Mouse (Mus musculus) neural tube, embryonic 14.5 days (tissue): ENCODE data around the gene Wdr73. TPM values are rescaled to one million over a fixed set of nuclear protein-coding genes. Genes with fewer than 3 reads are reported as not detected.

Source experiments
- ATAC-seq: fragments of 200-750 bp; cut with Nextera tagmentation; 2 replicates; pipeline ENCODE4 v1.8.0; 2017; ENCODE audit warnings: low read depth, mild to moderate bottlenecking, moderate TSS enrichment, moderate library complexity
- H3K27ac ChIP-seq: fragments of 300-500 bp; sonication (generic); 2 replicates; pipeline ENCODE4 v1.5.1; 2014; ENCODE audit warnings: low read depth, mild to moderate bottlenecking, control low read depth, low read length, moderate library complexity, mixed read lengths
- H3K27me3 ChIP-seq: fragments of 300-500 bp; sonication (generic); 2 replicates; pipeline ENCODE4 v1.6.1; 2014; ENCODE audit warnings: low read length; ENCODE audit not compliant: control insufficient read depth, insufficient read depth
- H3K36me3 ChIP-seq: fragments of 300-500 bp; sonication (generic); 2 replicates; pipeline ENCODE4 v1.6.1; 2014; ENCODE audit warnings: low read length, mixed read lengths; ENCODE audit not compliant: control insufficient read depth, insufficient read depth
- H3K4me1 ChIP-seq: fragments of 300-500 bp; sonication (generic); 2 replicates; pipeline ENCODE4 v1.6.1; 2014; ENCODE audit warnings: low read length; ENCODE audit not compliant: control insufficient read depth, insufficient read depth
- H3K4me2 ChIP-seq: fragments of 300-500 bp; sonication (generic); 2 replicates; pipeline ENCODE4 v1.6.1; 2014; ENCODE audit warnings: mild to moderate bottlenecking, low read depth, low read length, control low read depth
- H3K4me3 ChIP-seq: fragments of 300-500 bp; sonication (generic); 2 replicates; pipeline ENCODE4 v1.5.1; 2014; ENCODE audit warnings: low read depth, low read length, control low read depth, mixed read lengths
- H3K9ac ChIP-seq: fragments of 300-500 bp; sonication (generic); replicated peaks from 2 replicates; pipeline ENCODE4 v1.6.1; 2014; ENCODE audit warnings: low read depth, mild to moderate bottlenecking, control low read depth, low read length, mixed read lengths
- H3K9me3 ChIP-seq: fragments of 300-500 bp; sonication (generic); 2 replicates; pipeline ENCODE4 v1.6.1; 2016; ENCODE audit warnings: low read length; ENCODE audit not compliant: control insufficient read depth
- WGBS: fragments of 180-500 bp; shearing (Covaris S2); extraction: QIAGEN DNeasy Blood & Tissue Kit; methylation state at CpG from one replicate; pipeline ENCODE4 v1.1.7; 2014; 5-methylcytosine and 5-hydroxymethylcytosine counted together
- polyA plus RNA-seq: library from polyadenylated mRNA; unstranded; fragments of >200 nt; fragmentation: Nextera tagmentation; extraction: Ambion mirVana; gene quantifications from 2 replicates; pipeline ENCODE4 v1.2.1, GENCODE M21; 2014

Wdr73 gene
- polyA plus RNA-seq, 1 experiment from 2014 or later = 32.1 TPM

- no peak for ATAC-seq
- Histone ChIP-seq H3K27me3 (no peaks in the 10 kb centered on the region), H3K9ac (no peak overlapping the region), H3K4me3 (no peak overlapping the region), H3K36me3 (peaks cover 44% of the 10 kb centered on the region), H3K4me1 (peaks cover 27% of the 10 kb centered on the region), H3K27ac (no peak overlapping the region), H3K9me3 (no peaks in the 10 kb centered on the region), H3K4me2 (no peak overlapping the region)
- 90% methylated on average over 7 of the region's 7 CpGs for WGBS
These were observed 35.5 kb downstream of the Wdr73 start for GRCm38 (mm10) chr7:80865521-80865920.

- Histone ChIP-seq H3K4me1 (peaks cover 27% of the 10 kb centered on the region), H3K4me2 (no peak overlapping the region), H3K9me3 (no peaks in the 10 kb centered on the region), H3K27ac (no peak overlapping the region), H3K36me3 (peaks cover 41% of the 10 kb centered on the region), H3K9ac (no peak overlapping the region), H3K4me3 (no peak overlapping the region), H3K27me3 (no peaks in the 10 kb centered on the region)
- WGBS = 70% methylated on average over 8 of the region's 8 CpGs
- ATAC-seq = no peak
These were observed 36.2 kb downstream of the Wdr73 start for GRCm38 (mm10) chr7:80864831-80865230.

DNA sequence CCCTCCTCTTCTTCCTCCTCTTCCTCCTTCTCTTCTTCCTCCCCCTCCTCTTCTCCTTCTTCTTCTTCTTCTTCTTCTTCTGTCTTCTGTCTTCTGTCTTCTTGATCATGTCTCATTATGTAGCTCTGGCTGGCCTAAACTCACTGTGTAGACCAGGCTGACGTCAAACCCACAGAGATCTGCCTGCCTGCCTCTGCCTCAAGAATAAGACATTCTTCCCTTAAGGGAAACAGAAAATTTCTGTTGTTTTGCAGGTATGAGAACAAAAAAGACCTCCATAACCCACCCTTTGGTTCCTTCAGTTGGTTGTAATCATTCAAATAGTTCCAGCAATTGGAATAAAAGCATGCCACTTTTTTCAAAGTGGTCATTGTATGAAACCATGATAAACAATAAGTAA, 36.9 kb downstream of the Wdr73 start:
- H3K9ac ChIP-seq = no peak overlapping the region
- H3K4me3 ChIP-seq = no peak overlapping the region
- no peak overlapping the region for H3K4me2 ChIP-seq
- ATAC-seq = no peak
- no peaks in the 10 kb centered on the region for H3K27me3 ChIP-seq
- peaks cover 27% of the 10 kb centered on the region for H3K4me1 ChIP-seq
- H3K36me3 ChIP-seq = peaks cover 37% of the 10 kb centered on the region; the same call in 1 of the 2 replicates
- 89% methylated on average over 1 of the region's 1 CpGs for WGBS
- H3K9me3 ChIP-seq = no peaks in the 10 kb centered on the region
- H3K27ac ChIP-seq = no peak overlapping the region

DNA sequence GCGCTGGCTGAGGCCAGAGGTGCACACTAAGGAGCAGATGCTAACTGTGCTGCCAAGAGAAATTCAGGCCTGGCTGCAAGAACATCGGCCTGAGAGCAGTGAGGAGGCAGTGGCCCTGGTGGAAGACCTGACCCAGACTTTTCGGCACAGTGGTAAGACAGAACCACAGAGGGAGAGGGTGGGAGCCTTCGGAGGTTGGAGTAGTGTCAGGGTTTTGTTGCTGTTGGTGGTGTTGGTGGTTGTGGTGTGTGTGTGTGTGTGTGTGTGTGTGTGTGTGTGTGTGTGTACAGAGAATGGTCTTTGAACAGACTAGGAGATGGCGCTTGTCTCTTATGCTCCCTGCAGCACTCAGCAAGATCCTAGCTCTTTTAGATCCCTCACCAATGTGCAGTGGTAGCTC, 37.5 kb downstream of the Wdr73 start:
- 0 out of 2 replicates have a peak overlapping the region, but pooled peaks have one; percentile 21 for H3K9ac ChIP-seq
- no peak overlapping the region for H3K27ac ChIP-seq

GRCm38 (mm10) chr7:80862475-80862874, 38.6 kb downstream of the Wdr73 start:
- peak overlapping the region; percentile 78 for H3K4me2 ChIP-seq
- H3K4me3 ChIP-seq = peak overlapping the region; percentile 72; the same call in 1 of the 2 replicates
- WGBS = 80% methylated on average over 2 of the region's 2 CpGs
- no peak overlapping the region for H3K27ac ChIP-seq
- no peak for ATAC-seq
- H3K9ac ChIP-seq = no peak overlapping the region
- H3K9me3 ChIP-seq = no peaks in the 10 kb centered on the region
- H3K36me3 ChIP-seq = peaks cover 25% of the 10 kb centered on the region; the same call in 1 of the 2 replicates
- H3K27me3 ChIP-seq = no peaks in the 10 kb centered on the region
- H3K4me1 ChIP-seq = peaks cover 27% of the 10 kb centered on the region

More for the DNA sequence above, 37.5 kb downstream of the Wdr73 start:
- WGBS = 89% methylated on average over 5 of the region's 5 CpGs
- H3K4me3 ChIP-seq = 0 out of 2 replicates have a peak overlapping the region, but pooled peaks have one; percentile 5
- H3K4me1 ChIP-seq = peaks cover 27% of the 10 kb centered on the region
- H3K27me3 ChIP-seq = no peaks in the 10 kb centered on the region
- H3K9me3 ChIP-seq = no peaks in the 10 kb centered on the region
- peak overlapping the region; percentile 35; the same call in 1 of the 2 replicates for H3K4me2 ChIP-seq
- ATAC-seq = no peak
- H3K36me3 ChIP-seq = peaks cover 33% of the 10 kb centered on the region; the same call in 1 of the 2 replicates

DNA sequence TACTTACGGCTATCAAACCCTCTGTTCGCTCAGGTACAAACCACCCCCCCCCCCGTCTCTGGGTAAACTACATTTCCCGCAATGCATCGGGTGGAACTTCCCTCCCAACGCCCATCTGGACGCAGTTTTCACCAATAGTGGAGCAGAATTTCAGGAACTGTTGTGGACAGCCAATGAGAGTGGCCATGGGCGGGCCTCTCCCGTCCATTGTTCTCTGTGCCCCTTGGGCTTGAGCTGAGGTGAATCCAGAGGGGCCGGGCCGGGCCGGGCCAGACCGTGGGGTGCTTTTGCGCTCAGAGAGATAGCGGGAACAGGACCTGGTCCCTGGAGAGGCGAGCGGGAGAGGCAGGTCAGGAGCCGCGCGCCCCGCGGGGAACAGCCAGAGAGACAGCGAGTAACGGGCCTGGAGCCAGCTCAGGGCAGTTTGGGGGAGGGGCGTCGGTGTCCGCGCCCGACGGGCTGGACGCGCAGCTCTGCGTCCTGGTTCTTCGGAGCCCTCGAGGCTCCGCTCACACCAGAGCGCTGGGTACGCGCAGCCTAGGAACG, 40.3 kb downstream of the Wdr73 start, which contains the start of gene Zscan2:
TSS of gene Zscan2 (plus strand) at position 192 of the 546 bp plus-strand sequence.
- no peaks in the 10 kb centered on the region for H3K9me3 ChIP-seq
- H3K27ac ChIP-seq = peak within 1 kb of the TSS; percentile 89
- peak within 1 kb of the TSS; percentile 94 for H3K9ac ChIP-seq
- no peaks in the 10 kb centered on the region for H3K27me3 ChIP-seq
- ATAC-seq = peak; percentile 98
- under 1% methylated on average over 40 of the region's 40 CpGs for WGBS
- H3K4me1 ChIP-seq = peaks cover 27% of the 10 kb centered on the region
- H3K4me2 ChIP-seq = peak within 1 kb of the TSS; percentile 78
- peaks cover 16% of the 10 kb centered on the region; the same call in 1 of the 2 replicates for H3K36me3 ChIP-seq
- peak within 1 kb of the TSS; percentile 72 for H3K4me3 ChIP-seq

- WGBS = 1% methylated on average over 13 of the region's 13 CpGs
- H3K9me3 ChIP-seq = no peaks in the 10 kb centered on the region
- peak; percentile 77 for ATAC-seq
- peaks cover 12% of the 10 kb centered on the region; the same call in 1 of the 2 replicates for H3K36me3 ChIP-seq
- H3K9ac ChIP-seq = peak overlapping the region; percentile 94
- peak overlapping the region; percentile 78 for H3K4me2 ChIP-seq
- no peaks in the 10 kb centered on the region for H3K27me3 ChIP-seq
- peak overlapping the region; percentile 41; the same call in 1 of the 2 replicates for H3K27ac ChIP-seq
- peaks cover 27% of the 10 kb centered on the region for H3K4me1 ChIP-seq
- peak overlapping the region; percentile 72 for H3K4me3 ChIP-seq
These were observed 40.8 kb downstream of the Wdr73 start for GRCm38 (mm10) chr7:80860227-80860626.

GRCm38 (mm10) chr7:80857181-80857580, 43.9 kb downstream of the Wdr73 start:
- Histone ChIP-seq H3K9ac (no peak overlapping the region), H3K4me3 (no peak overlapping the region), H3K4me2 (no peak overlapping the region), H3K4me1 (peaks cover 3% of the 10 kb centered on the region), H3K27me3 (no peaks in the 10 kb centered on the region), H3K36me3 (no peaks in the 10 kb centered on the region), H3K9me3 (no peaks in the 10 kb centered on the region), H3K27ac (no peak overlapping the region)
- 38% methylated on average over 6 of the region's 6 CpGs for WGBS
- no peak for ATAC-seq

DNA sequence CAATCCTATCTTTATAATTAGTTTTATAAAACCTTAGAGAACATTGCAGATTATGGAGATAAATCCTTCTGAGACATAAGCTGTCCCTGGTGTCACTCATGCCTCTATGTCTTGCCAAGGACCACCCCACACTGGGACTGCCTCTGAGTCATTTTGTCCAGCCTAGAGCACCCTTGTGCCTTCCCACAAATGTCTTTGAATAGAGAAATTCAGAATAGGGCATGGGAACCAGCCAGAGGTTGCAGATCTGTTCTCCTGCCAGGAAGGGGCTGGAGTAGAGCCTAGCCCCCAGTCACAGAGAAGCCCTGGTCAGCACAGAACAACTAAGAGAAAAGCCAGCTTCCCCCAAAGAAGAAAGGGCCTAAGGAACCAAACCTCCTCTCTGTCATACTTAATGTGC, 45.8 kb downstream of the Wdr73 start:
- no peaks in the 10 kb centered on the region for H3K9me3 ChIP-seq
- H3K9ac ChIP-seq = no peak overlapping the region
- no peaks in the 10 kb centered on the region for H3K4me1 ChIP-seq
- H3K4me2 ChIP-seq = no peak overlapping the region
- no peak overlapping the region for H3K27ac ChIP-seq
- H3K36me3 ChIP-seq = no peaks in the 10 kb centered on the region
- ATAC-seq = no peak
- H3K4me3 ChIP-seq = no peak overlapping the region
- no peaks in the 10 kb centered on the region for H3K27me3 ChIP-seq
